Mouse (Mus musculus): Measurements from ENCODE around the gene Pdcd1lg2.

DNA sequence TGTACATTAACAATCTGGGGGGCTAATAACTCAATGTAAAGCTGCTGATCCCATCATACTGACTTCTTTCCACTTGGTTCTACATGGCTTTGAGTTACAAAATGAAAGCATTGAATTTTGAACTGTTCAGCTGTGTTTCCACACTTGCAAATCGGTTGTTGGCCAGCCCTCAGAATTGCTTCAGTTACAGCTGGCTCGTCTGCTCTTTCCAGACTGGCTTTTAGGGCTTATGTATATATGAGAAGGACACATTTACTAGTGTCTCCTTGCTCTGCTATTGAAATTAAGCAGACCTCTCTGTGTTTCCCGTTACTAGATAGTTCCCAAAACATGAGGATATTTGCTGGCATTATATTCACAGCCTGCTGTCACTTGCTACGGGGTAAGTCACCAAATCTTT lies 38.6 kb upstream of the Pdcd1lg2 start:
- no peak for TF ChIP-seq CTCF (conservative IDR thresholded peaks at IDR 0.05; ENCODE audit: low read length)
- TF ChIP-seq POU5F1 (IDR thresholded peaks at IDR 0.05; ENCODE audit: borderline replicate concordance, low read length) = no peak
- TF ChIP-seq NANOG (IDR thresholded peaks at IDR 0.05; ENCODE audit: borderline replicate concordance, low read length) = no peak
